In the genomic region with DNA sequence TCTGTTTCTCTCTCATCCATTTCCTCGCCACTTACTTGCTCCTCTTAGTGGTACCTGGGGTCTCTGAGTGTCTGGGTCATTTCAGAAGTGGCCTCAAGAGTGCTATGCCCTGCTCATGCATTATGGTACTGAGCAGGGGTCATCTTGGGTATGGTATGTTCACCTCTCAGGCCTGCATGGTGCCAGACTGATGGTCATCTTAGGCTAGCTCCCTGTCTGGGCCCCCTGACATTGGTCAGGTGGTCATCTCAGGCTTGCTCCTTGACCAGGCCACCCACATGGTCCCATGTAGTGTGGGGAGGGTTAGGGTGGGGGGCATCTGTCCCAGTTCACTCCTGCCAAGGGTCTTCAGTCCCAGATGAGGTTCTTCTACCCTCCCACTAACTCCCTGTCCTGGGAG, we compare ENCODE assay signal across 30 mouse cellular contexts. TPM values are rescaled to one million over a fixed set of nuclear protein-coding genes. Genes with fewer than 3 reads are reported as not detected.
"Had no signal": no experiment of that assay in that cellular context is flagged by ENCODE, and none has a peak within 500 bp of the region (broad histone marks: within the 10 kb centered on the region; RNA-seq: fewer than 3 reads in every experiment).

No protein-coding gene starts in this region.

- ATAC-seq: liver, postnatal 0 days; lung, postnatal 0 days; midbrain, embryonic 13.5 days; midbrain, embryonic 15.5 days; midbrain, embryonic 16.5 days had no signal

- H3K4me2 ChIP-seq: limb, embryonic 13.5 days; limb, embryonic 15.5 days; liver, embryonic 11.5 days; liver, embryonic 12.5 days; liver, embryonic 13.5 days; liver, embryonic 15.5 days; lung, embryonic 14.5 days; lung, embryonic 15.5 days; midbrain, embryonic 11.5 days; midbrain, embryonic 12.5 days; midbrain, embryonic 13.5 days; midbrain, embryonic 15.5 days; neural tube, embryonic 12.5 days had no signal

- H3K27me3 ChIP-seq: limb, embryonic 13.5 days; limb, embryonic 15.5 days; liver, embryonic 12.5 days; liver, embryonic 13.5 days; liver, embryonic 15.5 days; lung, embryonic 15.5 days; midbrain, embryonic 12.5 days; midbrain, embryonic 13.5 days; midbrain, embryonic 15.5 days; neural tube, embryonic 12.5 days had no signal

- H3K36me3 ChIP-seq: limb, embryonic 13.5 days; limb, embryonic 15.5 days; liver, embryonic 12.5 days; liver, embryonic 13.5 days; liver, embryonic 15.5 days; lung, embryonic 15.5 days; midbrain, embryonic 10.5 days; midbrain, embryonic 12.5 days; midbrain, embryonic 13.5 days; midbrain, embryonic 15.5 days; neural tube, embryonic 12.5 days had no signal

- H3K9me3 ChIP-seq: limb, embryonic 15.5 days; liver, embryonic 12.5 days; liver, embryonic 13.5 days; liver, embryonic 15.5 days; midbrain, embryonic 15.5 days had no signal

- H3K27ac ChIP-seq: left cerebral cortex, adult 2 months; limb, embryonic 13.5 days; limb, embryonic 15.5 days; liver, embryonic 12.5 days; liver, embryonic 13.5 days; liver, embryonic 14.5 days; liver, embryonic 15.5 days; lung, embryonic 15.5 days; macrophage; midbrain, embryonic 10.5 days; midbrain, embryonic 12.5 days; midbrain, embryonic 13.5 days; midbrain, embryonic 15.5 days; neural tube, embryonic 12.5 days had no signal

- H3K4me3 ChIP-seq: left cerebral cortex, adult 2 months; limb, embryonic 13.5 days; limb, embryonic 15.5 days; liver, embryonic 12.5 days; liver, embryonic 13.5 days; liver, embryonic 15.5 days; lung, embryonic 15.5 days; megakaryocyte, embryonic 14.5 days; midbrain, embryonic 10.5 days; midbrain, embryonic 12.5 days; midbrain, embryonic 13.5 days; midbrain, embryonic 15.5 days; myocyte; neural tube, embryonic 12.5 days had no signal

- DNase-seq: left cerebral cortex, postnatal 4 days; liver; liver, embryonic 13.5 days; liver, postnatal 0 days; lung, adult 18-20 months; lung, adult 2 months; lung, embryonic 14.5 days; lung, postnatal 10 days; lung, postnatal 14 days; lung, postnatal 36 days; lung, postnatal 4 days had no signal

- H3K9ac ChIP-seq: limb, embryonic 13.5 days; limb, embryonic 15.5 days; liver, embryonic 12.5 days; liver, embryonic 13.5 days; liver, embryonic 14.5 days; liver, embryonic 15.5 days; liver, postnatal 0 days; lung, embryonic 14.5 days; lung, embryonic 15.5 days; midbrain, embryonic 12.5 days; midbrain, embryonic 13.5 days; midbrain, embryonic 15.5 days; neural tube, embryonic 12.5 days had no signal

- H3K4me1 ChIP-seq: limb, embryonic 13.5 days; limb, embryonic 15.5 days; liver, embryonic 12.5 days; liver, embryonic 13.5 days; liver, embryonic 15.5 days; lung, embryonic 15.5 days; megakaryocyte, embryonic 14.5 days; midbrain, embryonic 10.5 days; midbrain, embryonic 12.5 days; midbrain, embryonic 13.5 days; midbrain, embryonic 15.5 days; neural tube, embryonic 12.5 days had no signal

RNA-seq across cellular contexts. Expression of a gene that starts 21.3 kb away (rescaled TPM):
- polyA plus RNA-seq: macrophage had no signal
